Mouse (Mus musculus): ENCODE results near the gene Ramp1.

- TF ChIP-seq CTCF (IDR thresholded peaks at IDR 0.05; ENCODE audit: extremely low read depth, insufficient read depth, insufficient read length, insufficient replicate concordance) (no peak), POLR2A (IDR thresholded peaks at IDR 0.05; ENCODE audit: low read depth, low read length) (no peak)
Measured at GRCm38 (mm10) chr1:91137036-91137435, 42.6 kb upstream of the Ramp1 start.
